Mouse (Mus musculus) stomach, postnatal 0 days (tissue): ENCODE measurements around the gene Cd2.

ENCODE experiments used
- CTCF ChIP-seq: IDR thresholded peaks from 2 replicates; pipeline ENCODE4 v1.5.1; 2016; ENCODE audit warnings: antibody characterized with exemption, low read depth, mild to moderate bottlenecking, moderate library complexity
- EP300 ChIP-seq: optimal IDR thresholded peaks from 2 replicates; pipeline ENCODE3; 2016; ENCODE audit warnings: antibody characterized with exemption

- TF ChIP-seq EP300 = no peak
- TF ChIP-seq CTCF = no peak
Measured at GRCm38 (mm10) chr3:101309626-101310025, 21.9 kb upstream of the Cd2 start.
